Mouse (Mus musculus) right cerebral cortex, postnatal 14 days (tissue): ENCODE data around the gene Oprl1.

ENCODE experiments used
- DNase-seq: peaks from one replicate; pipeline ENCODE4 v3.0.0; 2022

The Oprl1 gene

DNA sequence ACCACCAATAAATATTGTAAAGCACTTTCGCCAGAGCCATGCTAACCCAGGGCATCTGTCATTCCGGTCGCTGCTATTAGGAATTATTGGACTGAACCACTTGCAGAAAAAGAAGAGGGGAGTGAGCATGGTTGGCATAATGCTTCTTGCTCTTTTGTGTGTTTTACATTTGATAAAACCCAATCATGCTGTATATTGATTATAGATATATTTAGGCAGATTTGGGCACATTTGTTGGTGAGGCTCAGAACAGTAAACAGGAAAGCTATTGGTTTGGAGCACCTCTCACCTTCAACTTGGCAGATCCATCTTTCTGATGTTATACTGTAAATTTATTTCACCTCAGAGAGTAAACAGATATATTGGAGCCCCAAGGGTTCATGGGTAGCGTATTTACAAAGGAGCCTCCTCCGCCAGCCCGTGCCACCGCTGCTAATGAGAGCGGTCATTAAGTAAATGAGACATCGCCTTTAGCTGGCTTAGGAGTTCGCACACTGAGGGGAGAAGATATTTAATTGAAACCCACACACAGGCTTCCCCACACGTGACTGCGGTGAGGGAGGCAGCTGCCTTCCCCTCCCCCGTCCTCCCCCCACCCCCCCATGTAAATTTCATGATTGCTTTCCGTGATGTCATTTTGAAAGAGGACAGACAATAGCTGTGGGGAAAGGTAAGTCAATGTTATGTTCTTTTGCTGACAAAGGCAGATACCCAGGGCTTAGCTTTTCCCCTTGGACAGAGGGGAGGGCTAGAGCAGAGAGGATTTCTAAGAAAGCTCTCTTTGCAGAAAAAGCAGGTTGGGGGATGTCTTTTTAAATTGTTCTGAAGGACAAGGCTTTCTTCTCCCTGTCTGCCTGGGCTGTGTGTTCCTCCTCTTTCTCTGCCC lies 52.1 kb downstream of the Oprl1 start:
- DNase-seq, result no peak

DNA sequence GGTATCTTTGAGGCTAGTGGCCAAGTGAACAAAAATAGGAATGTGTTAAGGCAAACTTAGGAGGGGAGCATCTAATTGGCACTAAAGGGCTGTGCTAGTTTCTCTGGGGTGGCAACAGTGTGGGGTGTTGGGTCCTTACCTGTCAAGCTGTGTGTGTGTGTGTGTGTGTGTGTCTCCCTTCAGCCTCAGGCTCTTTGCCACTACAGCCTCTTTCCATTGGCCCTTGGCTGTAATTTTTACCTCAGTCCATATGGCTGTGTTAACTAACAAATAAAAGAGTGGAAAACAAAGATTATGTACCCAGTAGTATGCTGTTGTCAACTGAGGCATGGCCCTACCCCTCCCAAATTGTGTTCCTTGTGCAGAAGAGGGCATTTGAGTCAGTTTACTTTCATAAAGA lies 53.6 kb downstream of the Oprl1 start:
- no peak for DNase-seq

DNA sequence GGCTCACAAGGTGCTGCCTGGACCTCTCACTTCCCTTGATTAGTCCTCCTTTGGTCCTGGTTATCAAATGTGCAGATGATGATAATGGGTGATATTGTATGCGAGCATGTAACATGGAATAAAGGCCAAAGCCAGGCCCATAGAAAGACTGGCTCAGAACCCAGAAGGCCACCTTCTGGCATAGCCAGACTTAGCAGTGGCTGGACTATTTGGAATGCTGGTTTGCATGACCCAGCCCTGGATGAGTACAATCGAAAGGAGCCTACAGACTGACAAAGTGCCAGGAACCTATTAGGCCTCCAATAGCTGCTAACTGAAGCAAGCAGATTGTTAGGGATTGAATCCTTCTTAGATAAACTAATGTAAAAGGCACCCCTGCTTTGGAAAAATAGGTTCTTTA lies 54.6 kb downstream of the Oprl1 start:
- no peak for DNase-seq
